Mouse (Mus musculus) layer of hippocampus, postnatal 10 days (tissue): ENCODE results near the gene Gm49395. TPM values are rescaled to one million over a fixed set of nuclear protein-coding genes. Genes with fewer than 3 reads are reported as not detected.

ENCODE experiments used
- DNase-seq, 2 experiments: peaks; one replicate each; pipeline ENCODE4 v3.0.0; 2021; ENCODE audit warnings: low spot score in 2 of 2
- total RNA-seq, 2 experiments: library from RNA; stranded (reverse); gene quantifications; 2 replicates each; pipeline ENCODE4 v1.2.3; 2021

Gm49395 gene
- total RNA-seq, 2 experiments from 2014 or later: 3.6 to 6.7 TPM

- no peak for DNase-seq
Observed at GRCm38 (mm10) chr13:115100381-115101177, 1.1 kb downstream of the Gm49395 start.

GRCm38 (mm10) chr13:115099381-115099780 is 2.3 kb downstream of the Gm49395 start:
- DNase-seq: no peak

GRCm38 (mm10) chr13:115098227-115098626 is 3.5 kb downstream of the Gm49395 start:
- DNase-seq: no peak

- DNase-seq: no peak
Observed at GRCm38 (mm10) chr13:115096965-115097364, 4.8 kb downstream of the Gm49395 start.

GRCm38 (mm10) chr13:115096216-115096615 is 5.5 kb downstream of the Gm49395 start:
- no peak for DNase-seq

GRCm38 (mm10) chr13:115095392-115095791 is 6.3 kb downstream of the Gm49395 start:
- no peak for DNase-seq

- no peak for DNase-seq
Observed at GRCm38 (mm10) chr13:115091511-115091910, 10.2 kb downstream of the Gm49395 start.

- DNase-seq: no peak
Observed at GRCm38 (mm10) chr13:115090977-115091445, 10.7 kb downstream of the Gm49395 start.

- DNase-seq: peak; percentile 92 to 95
Observed at GRCm38 (mm10) chr13:115090069-115090976, 11.4 kb downstream of the Gm49395 start, which contains the start of gene Pelo. TSS of gene Pelo (minus strand) at chr13:115090186.

- peak; percentile 18 to 21 for DNase-seq
Observed at GRCm38 (mm10) chr13:115089395-115090025, 12.2 kb downstream of the Gm49395 start.

- DNase-seq: no peak
Observed at GRCm38 (mm10) chr13:115089020-115089394, 12.7 kb downstream of the Gm49395 start.

GRCm38 (mm10) chr13:115085974-115086373 is 15.7 kb downstream of the Gm49395 start:
- DNase-seq: no peak

GRCm38 (mm10) chr13:115082339-115082738 is 19.4 kb downstream of the Gm49395 start:
- no peak for DNase-seq

GRCm38 (mm10) chr13:115079996-115080585 is 21.6 kb downstream of the Gm49395 start:
- DNase-seq: no peak

GRCm38 (mm10) chr13:115078997-115079685 is 22.6 kb downstream of the Gm49395 start:
- no peak for DNase-seq

- DNase-seq: no peak
Observed at GRCm38 (mm10) chr13:115077346-115078134, 24.2 kb downstream of the Gm49395 start.

GRCm38 (mm10) chr13:115072386-115072785 is 29.3 kb downstream of the Gm49395 start:
- DNase-seq: no peak

GRCm38 (mm10) chr13:115071431-115071830 is 30.3 kb downstream of the Gm49395 start:
- DNase-seq: no peak

- DNase-seq: no peak
Observed at GRCm38 (mm10) chr13:115067968-115068330, 33.8 kb downstream of the Gm49395 start.
